Mouse (Mus musculus) heart, embryonic 12.5 days (tissue): ENCODE results near the gene Rac2. TPM values are rescaled to one million over a fixed set of nuclear protein-coding genes. Genes with fewer than 3 reads are reported as not detected.

ENCODE experiments used
- ATAC-seq: fragments of 200-750 bp; cut with Nextera tagmentation; 2 replicates; pipeline ENCODE4 v1.8.0; 2017; ENCODE audit warnings: moderate TSS enrichment, moderate library complexity; ENCODE audit not compliant: insufficient number of reproducible peaks, low FRiP score
- H3K27ac ChIP-seq: fragments of 300-500 bp; sonication (generic); 2 replicates; pipeline ENCODE4 v1.5.1; 2016; ENCODE audit warnings: mild to moderate bottlenecking, moderate library complexity; ENCODE audit not compliant: poor library complexity, severe bottlenecking
- H3K27me3 ChIP-seq: fragments of 300-500 bp; sonication (generic); replicated peaks from 2 replicates; pipeline ENCODE4 v1.6.1; 2016; ENCODE audit warnings: mild to moderate bottlenecking, moderate library complexity
- H3K36me3 ChIP-seq: fragments of 300-500 bp; sonication (generic); 2 replicates; pipeline ENCODE4 v1.6.1; 2016; ENCODE audit warnings: mild to moderate bottlenecking, moderate library complexity
- H3K4me1 ChIP-seq: fragments of 300-500 bp; sonication (generic); replicated peaks from 2 replicates; pipeline ENCODE4 v1.6.1; 2016; ENCODE audit warnings: mild to moderate bottlenecking
- H3K4me2 ChIP-seq: fragments of 300-500 bp; sonication (generic); 2 replicates; pipeline ENCODE4 v1.6.1; 2016; ENCODE audit warnings: mild to moderate bottlenecking, moderate library complexity
- H3K4me3 ChIP-seq: fragments of 300-500 bp; sonication (generic); 2 replicates; pipeline ENCODE4 v1.5.1; 2016; ENCODE audit warnings: mild to moderate bottlenecking
- H3K9ac ChIP-seq: fragments of 300-500 bp; sonication (generic); 2 replicates; pipeline ENCODE4 v1.6.1; 2016; ENCODE audit warnings: mild to moderate bottlenecking, moderate library complexity
- H3K9me3 ChIP-seq: fragments of 300-500 bp; sonication (generic); replicated peaks from 2 replicates; pipeline ENCODE4 v1.6.1; 2016; ENCODE audit warnings: mild to moderate bottlenecking, moderate library complexity
- WGBS: fragments of 180-500 bp; shearing (Covaris S2); methylation state at CpG from one replicate; pipeline ENCODE4 v1.1.7; 2016; 5-methylcytosine and 5-hydroxymethylcytosine counted together
- polyA plus RNA-seq: library from polyadenylated mRNA; unstranded; fragments of >200 nt; fragmentation: Nextera tagmentation; extraction: Ambion mirVana; gene quantifications from 2 replicates; pipeline ENCODE4 v1.2.1, GENCODE M21; 2016

Rac2 gene
- polyA plus RNA-seq, 1 experiment from 2014 or later: 6.9 TPM

DNA sequence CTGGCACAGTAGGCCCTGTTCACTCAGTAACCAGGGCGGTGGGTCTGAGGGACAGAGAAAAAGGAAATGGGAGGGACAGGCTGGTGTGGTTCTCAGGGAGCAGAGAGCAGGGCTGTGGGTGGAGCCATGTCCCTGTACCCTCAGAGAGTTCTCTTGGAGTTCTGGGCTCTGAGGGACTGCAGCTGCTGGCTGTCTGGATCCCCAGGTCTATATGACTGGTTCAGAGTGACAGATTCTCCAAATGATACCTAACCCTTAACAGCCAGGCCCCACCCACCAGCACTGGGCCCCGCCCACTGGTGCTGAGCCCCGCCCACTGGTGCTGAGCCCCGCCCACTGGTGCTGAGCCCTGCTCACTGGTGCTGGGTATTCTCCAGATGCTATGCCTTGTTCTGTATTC, 25.1 kb upstream of the Rac2 start:
- WGBS: 46% methylated on average over 4 of the region's 4 CpGs
- no peak overlapping the region for H3K27ac ChIP-seq
- ATAC-seq: no peak
- H3K4me3 ChIP-seq: no peak overlapping the region
- H3K4me2 ChIP-seq: no peak overlapping the region
- no peaks in the 10 kb centered on the region for H3K4me1 ChIP-seq
- no peaks in the 10 kb centered on the region for H3K36me3 ChIP-seq
- H3K9me3 ChIP-seq: no peaks in the 10 kb centered on the region
- 0 out of 2 replicates have a peak, but pooled peaks cover 6% of the 10 kb centered on the region for H3K27me3 ChIP-seq
- H3K9ac ChIP-seq: no peak overlapping the region

- no peak within 1 kb of the TSS for H3K4me2 ChIP-seq
- 0 out of 2 replicates have a peak, but pooled peaks cover 12% of the 10 kb centered on the region for H3K27me3 ChIP-seq
- H3K9me3 ChIP-seq: no peaks in the 10 kb centered on the region
- no peak within 1 kb of the TSS for H3K27ac ChIP-seq
- H3K4me1 ChIP-seq: no peaks in the 10 kb centered on the region
- no peak within 1 kb of the TSS for H3K9ac ChIP-seq
- no peak within 1 kb of the TSS for H3K4me3 ChIP-seq
- WGBS: 71% methylated on average over 7 of the region's 7 CpGs
- 0 out of 2 replicates have a peak, but pooled peaks have one; percentile 36 for ATAC-seq
- no peaks in the 10 kb centered on the region for H3K36me3 ChIP-seq
These were observed 24.3 kb upstream of the Rac2 start, which contains the start of gene Cyth4 for GRCm38 (mm10) chr15:78596914-78597313. Gene Cyth4 (plus strand): TSS chr15:78597047.

DNA sequence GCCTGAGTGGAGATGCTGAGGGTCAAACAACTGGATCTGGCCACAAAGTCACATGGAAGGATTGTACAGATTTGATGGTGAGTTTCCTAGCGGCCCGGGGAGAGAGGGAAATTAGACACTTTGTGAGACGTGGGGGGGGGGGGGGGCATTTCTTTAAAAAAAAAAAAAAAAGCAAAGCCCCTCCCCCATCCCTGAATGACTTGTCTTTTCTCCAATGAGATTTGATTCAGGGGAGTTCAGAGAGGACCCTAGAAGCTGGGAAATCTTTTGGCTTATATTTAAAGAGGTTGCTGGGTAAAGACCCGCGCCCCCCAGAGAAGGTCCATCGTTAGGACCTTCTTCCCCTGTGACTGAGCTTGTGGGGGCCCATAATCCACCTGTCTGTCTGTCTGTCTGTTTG, 23.9 kb upstream of the Rac2 start:
- no peak for ATAC-seq
- Histone ChIP-seq H3K9me3 (no peaks in the 10 kb centered on the region), H3K27me3 (0 out of 2 replicates have a peak, but pooled peaks cover 12% of the 10 kb centered on the region), H3K4me2 (no peak overlapping the region), H3K9ac (no peak overlapping the region), H3K27ac (no peak overlapping the region), H3K4me1 (no peaks in the 10 kb centered on the region), H3K4me3 (no peak overlapping the region), H3K36me3 (no peaks in the 10 kb centered on the region)
- 76% methylated on average over 6 of the region's 6 CpGs for WGBS

- Histone ChIP-seq H3K4me3 (no peak overlapping the region), H3K27ac (no peak overlapping the region), H3K36me3 (no peaks in the 10 kb centered on the region), H3K4me2 (no peak overlapping the region), H3K27me3 (0 out of 2 replicates have a peak, but pooled peaks cover 12% of the 10 kb centered on the region), H3K9ac (no peak overlapping the region), H3K4me1 (no peaks in the 10 kb centered on the region), H3K9me3 (no peaks in the 10 kb centered on the region)
- ATAC-seq: no peak
- WGBS: 73% methylated on average over 5 of the region's 5 CpGs
These were observed 22.9 kb upstream of the Rac2 start for GRCm38 (mm10) chr15:78595468-78595867.

DNA sequence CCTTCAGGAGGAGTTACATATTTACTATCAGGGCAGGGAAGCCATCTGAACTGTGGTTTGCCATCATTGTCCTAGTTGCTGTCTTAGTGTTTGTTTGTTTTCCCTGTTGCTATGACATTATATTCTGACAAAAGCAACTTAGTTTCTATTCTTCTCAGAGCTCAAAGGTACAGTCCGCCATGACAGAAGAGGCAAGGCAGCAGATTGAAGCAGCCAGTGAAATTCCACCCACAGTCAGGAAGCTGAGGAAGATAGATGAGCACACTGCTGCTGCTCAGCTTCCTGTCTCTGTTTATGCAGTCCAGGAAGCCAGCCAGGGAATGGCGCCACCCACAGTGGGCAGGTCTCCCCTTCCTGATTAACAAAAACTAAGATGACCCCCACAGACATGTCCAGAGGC, 22.2 kb upstream of the Rac2 start:
- ATAC-seq: no peak
- WGBS: 85% methylated on average over 2 of the region's 2 CpGs
- Histone ChIP-seq H3K9ac (no peak overlapping the region), H3K4me2 (no peak overlapping the region), H3K27me3 (0 out of 2 replicates have a peak, but pooled peaks cover 12% of the 10 kb centered on the region), H3K4me1 (no peaks in the 10 kb centered on the region), H3K27ac (no peak overlapping the region), H3K9me3 (no peaks in the 10 kb centered on the region), H3K36me3 (no peaks in the 10 kb centered on the region), H3K4me3 (no peak overlapping the region)

- Histone ChIP-seq H3K27me3 (0 out of 2 replicates have a peak, but pooled peaks cover 11% of the 10 kb centered on the region), H3K9ac (no peak overlapping the region), H3K4me1 (no peaks in the 10 kb centered on the region), H3K36me3 (no peaks in the 10 kb centered on the region), H3K4me3 (no peak overlapping the region), H3K27ac (no peak overlapping the region), H3K9me3 (no peaks in the 10 kb centered on the region), H3K4me2 (no peak overlapping the region)
- WGBS: 82% methylated on average over 7 of the region's 7 CpGs
- ATAC-seq: no peak
These were observed 21.4 kb upstream of the Rac2 start for GRCm38 (mm10) chr15:78593896-78594425.

DNA sequence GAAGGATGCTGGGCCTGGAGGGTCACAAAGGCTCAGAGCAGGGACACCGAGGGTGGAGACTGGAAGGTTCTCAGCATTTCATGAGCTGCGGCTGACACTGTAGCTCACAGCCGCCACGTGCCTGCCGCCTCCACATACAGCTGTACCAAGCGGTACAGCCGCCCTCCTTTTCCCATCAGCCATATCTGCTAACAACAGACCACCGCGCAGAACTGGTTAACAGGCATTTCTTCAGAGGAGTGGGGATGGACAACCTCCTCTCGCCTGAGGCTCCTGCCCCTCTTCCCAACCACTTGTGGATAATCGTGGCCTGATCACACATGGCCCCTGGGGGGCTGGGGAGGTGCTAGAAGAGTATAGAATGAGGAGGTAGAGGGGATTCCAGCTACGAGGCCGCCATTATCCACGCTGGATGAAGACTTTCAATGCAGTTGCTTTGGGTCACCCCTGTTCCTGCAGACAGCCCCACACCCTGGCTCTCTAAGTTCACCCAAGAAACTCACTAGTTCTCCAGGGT, 19.9 kb upstream of the Rac2 start:
- WGBS: 68% methylated on average over 14 of the region's 14 CpGs
- ATAC-seq: no peak
- Histone ChIP-seq H3K27me3 (0 out of 2 replicates have a peak, but pooled peaks cover 6% of the 10 kb centered on the region), H3K4me1 (no peaks in the 10 kb centered on the region), H3K9ac (no peak overlapping the region), H3K27ac (no peak overlapping the region), H3K9me3 (no peaks in the 10 kb centered on the region), H3K36me3 (no peaks in the 10 kb centered on the region), H3K4me3 (no peak overlapping the region), H3K4me2 (no peak overlapping the region)

- no peak for ATAC-seq
- Histone ChIP-seq H3K9ac (no peak overlapping the region), H3K36me3 (no peaks in the 10 kb centered on the region), H3K27ac (no peak overlapping the region), H3K4me2 (no peak overlapping the region), H3K9me3 (no peaks in the 10 kb centered on the region), H3K4me1 (no peaks in the 10 kb centered on the region), H3K27me3 (0 out of 2 replicates have a peak, but pooled peaks cover 6% of the 10 kb centered on the region), H3K4me3 (no peak overlapping the region)
- 52% methylated on average over 15 of the region's 15 CpGs for WGBS
These were observed 19.3 kb upstream of the Rac2 start for GRCm38 (mm10) chr15:78591680-78592451.

- WGBS: 70% methylated on average over 6 of the region's 6 CpGs
- no peak overlapping the region for H3K4me2 ChIP-seq
These were observed 18.2 kb upstream of the Rac2 start for GRCm38 (mm10) chr15:78590785-78591184.

DNA sequence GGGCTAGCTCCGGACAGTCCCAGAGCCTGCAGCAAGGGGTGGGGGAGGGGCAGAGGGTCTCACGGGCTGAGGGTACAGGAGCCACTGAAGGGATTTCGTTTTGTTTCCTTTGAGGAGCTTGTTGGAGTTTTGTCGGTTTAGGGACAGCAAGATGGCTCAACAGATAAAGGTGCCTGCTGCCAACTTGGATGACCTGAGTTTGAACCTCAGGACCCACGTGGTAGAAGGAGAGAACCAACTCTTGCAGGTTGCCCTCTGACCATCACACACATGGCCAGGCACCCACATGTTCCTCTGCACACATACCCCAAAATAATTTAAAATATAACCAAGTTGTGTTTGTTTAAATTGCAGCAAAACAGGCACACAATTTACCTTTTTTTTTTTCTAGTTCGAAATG, 17.4 kb upstream of the Rac2 start:
- WGBS: 62% methylated on average over 6 of the region's 6 CpGs
- no peaks in the 10 kb centered on the region for H3K36me3 ChIP-seq
- H3K27me3 ChIP-seq: 0 out of 2 replicates have a peak, but pooled peaks cover 6% of the 10 kb centered on the region
- no peak overlapping the region for H3K4me3 ChIP-seq
- no peak overlapping the region for H3K9ac ChIP-seq
- no peak overlapping the region for H3K4me2 ChIP-seq
- H3K4me1 ChIP-seq: no peaks in the 10 kb centered on the region
- no peak overlapping the region for H3K27ac ChIP-seq
- no peak for ATAC-seq
- H3K9me3 ChIP-seq: no peaks in the 10 kb centered on the region; the same call in 1 of the 2 replicates

More at GRCm38 (mm10) chr15:78590785-78591184, 18.2 kb upstream of the Rac2 start:
- Histone ChIP-seq H3K4me1 (no peaks in the 10 kb centered on the region), H3K9me3 (no peaks in the 10 kb centered on the region; the same call in 1 of the 2 replicates), H3K9ac (no peak overlapping the region), H3K27ac (no peak overlapping the region), H3K27me3 (0 out of 2 replicates have a peak, but pooled peaks cover 6% of the 10 kb centered on the region), H3K36me3 (no peaks in the 10 kb centered on the region), H3K4me3 (no peak overlapping the region)
- no peak for ATAC-seq

GRCm38 (mm10) chr15:78588900-78589299, 16.3 kb upstream of the Rac2 start:
- no peak for ATAC-seq
- Histone ChIP-seq H3K27ac (no peak overlapping the region), H3K9me3 (peaks cover 5% of the 10 kb centered on the region; the same call in 1 of the 2 replicates), H3K4me2 (no peak overlapping the region), H3K9ac (no peak overlapping the region), H3K36me3 (no peaks in the 10 kb centered on the region), H3K27me3 (0 out of 2 replicates have a peak, but pooled peaks cover 6% of the 10 kb centered on the region), H3K4me1 (no peaks in the 10 kb centered on the region), H3K4me3 (no peak overlapping the region)
- WGBS: 81% methylated on average over 4 of the region's 4 CpGs
